Mouse (Mus musculus): ENCODE results near the gene Prim1. TPM values are rescaled to one million over a fixed set of nuclear protein-coding genes. Genes with fewer than 3 reads are reported as not detected.
A peak's percentile ranks its signal among the peaks of the same experiment; 100 is the strongest.

The Prim1 gene
- total RNA-seq (2022) = 1 to 10 TPM; 6.0 to 9.1 (median 8.0) TPM

DNA sequence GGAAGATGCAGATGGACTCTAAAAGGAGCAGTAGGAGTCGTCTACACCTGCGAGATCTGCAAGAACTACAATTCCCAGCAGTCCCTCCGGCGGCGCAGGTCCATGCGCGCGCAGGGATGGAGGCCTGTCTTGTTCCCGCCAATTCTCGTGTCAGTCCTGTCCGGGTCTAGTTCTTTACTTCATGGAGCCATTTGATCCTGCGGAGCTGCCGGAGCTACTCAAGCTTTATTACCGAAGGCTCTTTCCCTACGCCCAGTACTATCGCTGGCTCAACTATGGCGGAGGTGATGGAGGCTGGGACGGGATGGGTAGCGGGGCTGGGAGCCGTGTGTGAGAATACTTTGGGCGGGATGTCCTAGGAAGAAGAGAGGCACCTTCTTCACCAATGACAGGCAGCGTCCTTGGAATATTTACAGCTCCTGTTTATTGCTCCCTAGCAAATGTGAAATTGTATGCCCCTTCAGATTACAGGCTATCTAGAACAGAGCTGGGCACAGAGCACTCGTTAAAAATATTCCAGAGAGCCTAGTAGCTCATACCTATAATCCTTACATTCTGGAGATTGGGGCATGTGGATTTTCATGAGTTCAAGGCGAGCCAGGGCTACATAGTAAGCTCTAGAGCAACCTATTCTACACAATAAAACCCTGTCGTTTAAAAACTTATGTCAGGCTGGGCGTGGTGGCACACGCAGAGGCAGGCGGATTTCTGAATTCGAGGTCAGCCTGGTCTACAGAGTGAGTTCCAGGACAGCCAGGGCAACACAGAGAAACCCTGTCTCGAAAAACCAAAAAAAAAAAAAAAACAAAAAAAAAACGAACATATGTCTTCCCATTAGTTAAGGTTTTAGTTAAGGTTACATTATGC, at the start of gene Prim1:
Gene Prim1, plus strand, starts transcription at position 101 of the 867 bp plus-strand sequence.
- peak; percentile 66 to 70 for DNase-seq (ENCODE audit: low spot score in 2 of 2)

DNA sequence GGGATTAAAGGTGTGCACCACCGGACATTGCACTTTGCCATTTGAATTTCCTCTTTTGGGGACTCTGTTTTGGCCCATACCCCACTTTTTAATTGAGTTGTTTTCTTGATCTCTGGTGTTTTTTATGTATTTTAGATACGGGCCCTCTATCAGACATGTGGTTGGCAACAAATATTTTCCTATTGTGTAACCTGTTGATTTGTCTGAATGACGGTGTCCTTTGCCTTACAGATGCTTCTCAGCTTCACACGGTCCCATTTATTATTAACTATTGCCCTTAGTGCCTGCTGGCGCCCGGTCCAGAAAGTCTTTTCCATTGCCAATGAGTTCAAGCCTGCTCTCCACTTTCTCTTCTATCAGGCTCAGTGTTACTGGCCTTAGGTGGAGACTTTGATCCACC, 48.5 kb upstream of the Prim1 start:
- no peak for DNase-seq (ENCODE audit: low spot score in 2 of 2)

DNA sequence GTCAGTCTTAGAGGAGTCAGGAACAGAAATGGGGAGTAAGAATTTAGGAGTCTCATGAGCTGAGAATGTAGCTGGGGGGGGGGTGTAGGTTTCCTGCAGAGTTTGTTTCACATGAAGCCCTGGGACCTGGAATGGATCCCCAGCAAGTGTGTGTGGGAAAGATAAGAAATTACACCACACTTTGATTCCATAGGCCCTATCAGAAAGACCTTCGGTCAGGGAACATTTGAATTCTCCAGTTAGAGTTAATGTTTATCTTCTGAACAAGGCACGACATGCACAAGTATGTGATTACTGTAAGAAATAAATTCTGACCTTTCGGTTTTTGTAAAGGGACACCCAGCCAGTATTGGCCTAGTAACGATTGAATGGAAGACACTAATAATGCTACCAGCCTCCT, 45.1 kb upstream of the Prim1 start:
- no peak for DNase-seq (ENCODE audit: low spot score in 2 of 2)

DNA sequence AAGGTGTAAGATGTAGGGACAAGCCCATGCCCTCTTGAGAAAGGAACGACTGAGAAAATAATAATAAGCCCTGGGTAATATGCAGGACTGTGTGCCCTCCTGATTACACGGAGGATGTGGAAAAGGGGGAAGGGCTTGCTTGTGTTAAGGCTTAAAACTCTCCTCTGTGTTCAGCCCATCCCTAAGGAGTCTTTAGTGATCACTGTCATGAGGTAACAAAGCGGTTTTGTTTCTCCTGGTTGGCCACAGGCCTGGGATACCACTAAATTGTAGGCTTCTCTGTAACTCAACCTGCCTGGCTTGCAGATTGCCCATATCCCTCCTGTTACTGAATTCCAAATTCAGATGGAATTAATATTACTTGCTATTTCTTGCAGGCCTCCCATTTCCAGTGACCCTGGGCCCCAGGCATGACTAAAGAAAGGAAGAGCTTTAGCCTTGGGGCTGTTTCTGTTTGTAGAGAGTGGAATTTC, 44.6 kb upstream of the Prim1 start:
- no peak for DNase-seq (ENCODE audit: low spot score in 2 of 2)

DNA sequence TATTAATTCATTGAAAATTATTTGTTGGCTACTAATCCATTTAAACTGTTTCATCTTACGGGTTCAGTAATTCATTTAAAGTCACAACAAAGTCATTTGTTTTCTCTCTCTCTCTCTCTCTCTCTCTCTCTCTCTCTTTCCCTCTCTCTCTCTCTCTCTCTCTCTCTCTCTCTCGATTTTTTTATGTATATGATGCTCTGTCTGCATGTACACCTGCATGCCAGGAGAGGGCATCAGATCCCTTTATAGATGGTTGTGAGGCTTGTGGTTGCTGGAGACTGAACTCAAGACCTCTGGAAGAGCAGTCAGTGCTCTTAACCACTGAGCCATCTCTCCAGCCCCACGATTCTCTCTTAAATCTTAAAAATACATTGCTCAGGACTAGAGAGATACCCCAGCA, 43.8 kb upstream of the Prim1 start:
- DNase-seq (ENCODE audit: low spot score in 2 of 2) = no peak

DNA sequence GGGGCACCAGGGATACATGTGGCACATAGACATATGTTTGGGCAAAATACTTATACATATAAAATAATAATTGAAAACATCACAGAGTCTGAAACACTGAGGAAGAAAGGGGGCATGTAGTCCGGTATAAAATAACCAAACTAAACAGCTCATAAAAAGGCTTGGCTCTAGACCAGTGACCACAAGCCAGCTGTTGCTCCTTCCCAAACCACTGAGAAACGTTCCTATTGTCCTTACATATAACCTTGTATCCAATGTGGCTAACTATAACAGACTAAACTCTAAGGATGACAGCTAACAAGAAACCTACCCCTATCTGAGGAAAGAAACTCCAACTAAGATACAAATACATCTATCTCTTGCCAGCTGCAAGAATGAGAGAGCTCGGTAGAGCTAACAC, 40.9 kb upstream of the Prim1 start:
- DNase-seq (ENCODE audit: low spot score in 2 of 2) = no peak

DNA sequence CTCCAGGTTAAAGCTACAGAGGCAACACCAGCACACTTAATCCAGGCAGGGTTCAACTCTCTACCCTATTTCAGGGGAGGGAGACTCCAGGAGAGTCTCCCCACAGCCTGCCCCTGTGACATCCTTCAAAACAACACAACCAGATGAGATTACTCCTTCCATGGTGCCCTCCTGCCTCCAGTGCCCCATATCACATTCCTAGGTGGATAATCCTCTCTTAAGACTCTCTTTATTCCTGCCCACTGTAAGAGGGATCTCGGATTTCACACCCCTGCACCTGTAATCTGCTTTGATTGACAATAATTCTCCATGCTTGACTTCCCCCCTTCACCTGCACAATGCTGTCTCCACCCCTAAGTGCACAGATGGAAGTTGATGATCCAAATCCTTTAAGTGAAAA, 39.5 kb upstream of the Prim1 start:
- no peak for DNase-seq (ENCODE audit: low spot score in 2 of 2)

DNA sequence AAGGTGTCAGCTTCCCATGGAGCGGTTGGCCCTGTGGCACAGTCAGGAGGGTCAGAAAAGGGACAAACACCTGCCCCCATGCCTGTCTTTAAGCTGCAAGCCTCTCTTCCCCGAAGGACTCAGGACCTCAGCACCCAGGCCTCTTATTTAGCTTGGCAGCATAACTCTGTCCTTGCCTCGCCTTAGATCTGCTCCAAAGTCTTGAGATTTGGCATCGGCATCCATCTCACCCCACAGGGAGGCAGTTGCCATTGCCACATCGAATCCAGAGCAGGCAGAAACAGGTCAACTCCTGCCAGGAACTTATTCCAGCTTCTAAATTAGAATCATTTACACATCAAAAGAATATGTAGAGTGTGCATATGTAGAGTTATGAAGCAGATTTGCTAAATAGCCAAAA, 30.3 kb upstream of the Prim1 start:
- DNase-seq (ENCODE audit: low spot score in 2 of 2) = peak in 1 of 2 experiments; percentile 18

DNA sequence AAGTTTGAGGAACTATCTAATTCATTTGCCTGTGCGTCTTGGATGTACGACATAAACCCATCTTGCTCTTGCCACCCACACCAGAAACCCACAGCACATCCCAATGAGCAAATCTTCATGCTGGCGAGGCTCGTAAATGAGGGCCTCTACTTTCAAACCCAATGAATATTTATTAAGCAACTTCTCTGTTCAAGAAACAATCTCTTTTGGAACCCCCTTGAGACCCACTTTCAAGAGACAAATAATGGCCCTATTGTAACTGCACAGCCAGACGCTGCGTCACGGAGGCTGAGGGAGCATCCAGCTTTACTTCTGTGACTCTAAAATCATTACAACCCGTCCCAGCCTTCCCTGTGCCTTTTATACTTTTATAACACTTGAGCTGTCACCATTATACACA, 29.4 kb upstream of the Prim1 start:
- peak in 1 of 2 experiments; percentile 4 for DNase-seq (ENCODE audit: low spot score in 2 of 2)

DNA sequence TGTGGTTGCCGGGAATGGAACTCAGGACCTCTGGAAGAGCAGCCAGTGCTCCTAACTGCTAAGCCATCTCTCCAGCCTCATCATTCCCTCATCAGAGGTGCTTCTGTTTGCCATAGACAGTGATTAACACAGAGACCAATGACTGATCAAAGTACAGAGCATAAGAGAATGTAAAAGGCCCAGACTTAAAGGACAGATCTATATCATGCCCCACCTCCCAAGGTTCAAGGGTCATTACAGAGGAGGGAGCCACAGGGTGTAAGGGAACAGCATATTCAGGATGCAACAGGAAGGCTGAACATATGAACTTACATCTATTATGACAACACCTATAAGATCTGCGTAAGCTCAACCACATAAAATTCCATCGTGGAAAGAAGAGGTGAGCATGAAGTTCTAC, 18.3 kb upstream of the Prim1 start:
- no peak for DNase-seq (ENCODE audit: low spot score in 2 of 2)

DNA sequence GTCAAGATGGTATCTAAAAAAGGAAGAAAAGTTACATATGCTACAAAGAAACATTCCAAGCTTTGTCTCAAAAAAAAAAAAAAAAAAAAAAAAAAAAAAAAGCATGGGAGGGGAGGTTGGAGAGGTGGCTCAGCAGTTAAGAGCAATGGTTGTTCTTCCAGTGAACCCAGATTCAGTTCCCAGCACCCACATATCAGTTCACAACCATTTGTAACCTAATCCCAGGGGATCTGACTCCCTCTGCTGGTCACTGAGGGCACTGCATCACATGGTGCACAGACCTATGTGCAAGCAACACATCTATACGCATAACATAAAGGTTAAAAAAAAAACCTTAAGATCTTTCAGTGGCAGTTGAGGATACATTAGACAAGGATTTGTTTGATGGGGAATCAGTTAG, 16.7 kb upstream of the Prim1 start:
- DNase-seq (ENCODE audit: low spot score in 2 of 2) = no peak

DNA sequence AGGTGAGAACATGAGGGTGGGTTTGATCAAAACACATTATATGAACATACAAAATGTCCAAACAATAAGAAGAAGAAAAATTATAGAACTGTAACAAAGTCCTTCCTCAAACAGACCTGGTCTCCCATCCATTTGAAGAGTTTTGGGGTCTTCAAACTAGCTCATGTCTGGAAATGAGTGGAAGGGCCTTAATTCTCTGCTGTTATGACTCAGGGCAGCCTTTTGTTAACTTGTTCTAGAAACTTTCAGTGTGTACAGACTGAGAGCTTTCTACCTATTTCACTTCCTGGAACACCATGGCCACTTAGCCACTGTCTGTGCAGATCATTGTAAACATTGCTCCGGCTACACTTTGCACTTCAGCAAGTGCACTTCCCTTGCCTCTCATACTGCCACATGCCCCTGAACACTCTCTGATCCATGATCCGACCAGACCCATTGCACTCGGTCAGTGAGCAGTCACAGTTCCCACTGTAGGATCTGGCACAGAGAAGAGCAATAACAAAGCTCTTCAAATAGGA, 11.6 kb upstream of the Prim1 start:
- DNase-seq (ENCODE audit: low spot score in 2 of 2) = no peak

DNA sequence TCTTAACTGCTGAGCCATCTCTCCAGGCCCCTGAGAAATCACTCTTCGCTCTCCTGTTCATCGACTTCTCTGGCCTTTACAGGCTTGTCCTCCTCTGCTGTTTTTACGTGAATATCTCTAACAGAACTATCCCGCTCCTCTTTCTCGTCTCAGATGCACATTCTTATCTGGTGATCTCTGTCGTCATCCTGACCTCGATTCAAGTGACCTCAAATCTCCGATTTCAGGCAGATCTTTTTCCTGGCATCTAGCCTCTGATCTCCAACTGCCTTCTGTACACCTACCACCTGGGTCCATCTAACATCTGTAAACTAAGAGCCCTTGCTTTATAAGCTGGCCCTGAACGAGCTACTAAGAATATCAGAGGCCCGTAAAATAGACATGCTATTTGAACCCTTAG, 10.1 kb upstream of the Prim1 start:
- no peak for DNase-seq (ENCODE audit: low spot score in 2 of 2)

DNA sequence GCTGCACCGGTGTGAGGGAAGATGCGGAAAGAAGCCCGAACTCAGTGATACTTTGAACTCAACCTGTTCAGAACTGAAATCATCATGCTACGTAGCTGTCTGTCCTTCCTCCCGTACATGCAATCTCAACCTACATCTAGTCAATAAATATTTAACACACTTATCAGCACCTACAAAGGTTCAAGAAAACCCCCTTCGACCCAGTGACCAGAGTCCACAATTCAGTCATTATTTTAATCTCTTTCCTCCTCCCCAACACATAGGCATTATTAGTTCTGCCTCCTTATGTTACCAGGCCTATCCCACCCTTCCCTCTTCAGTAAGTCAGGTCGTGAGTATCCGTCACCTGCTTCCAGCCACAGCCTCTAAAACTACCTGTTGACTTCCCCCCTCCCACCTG, 9.5 kb upstream of the Prim1 start:
- DNase-seq (ENCODE audit: low spot score in 2 of 2) = no peak

DNA sequence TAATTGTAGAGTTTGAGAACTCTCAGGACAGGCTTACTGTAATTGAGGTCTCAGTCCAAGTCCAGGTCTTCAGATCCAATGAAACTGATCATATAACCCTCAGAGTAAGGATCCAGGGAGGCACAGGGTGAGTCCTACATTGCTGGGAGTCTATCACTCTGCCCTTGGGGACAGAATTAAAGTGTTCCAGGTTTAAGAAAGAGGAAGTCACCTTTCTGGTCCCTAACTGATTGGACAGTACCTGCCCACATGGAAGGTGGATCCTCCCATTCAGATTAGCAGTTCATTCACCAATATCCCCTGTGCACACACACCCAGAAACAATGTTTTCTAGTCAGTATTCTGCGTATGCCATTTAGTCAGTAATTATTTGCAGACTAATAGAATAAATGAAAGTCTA, 7.5 kb upstream of the Prim1 start, which contains the start of gene Hsd17b6:
Gene Hsd17b6, minus strand, starts transcription at position 166 of the 400 bp plus-strand sequence.
- no peak for DNase-seq (ENCODE audit: low spot score in 2 of 2)

DNA sequence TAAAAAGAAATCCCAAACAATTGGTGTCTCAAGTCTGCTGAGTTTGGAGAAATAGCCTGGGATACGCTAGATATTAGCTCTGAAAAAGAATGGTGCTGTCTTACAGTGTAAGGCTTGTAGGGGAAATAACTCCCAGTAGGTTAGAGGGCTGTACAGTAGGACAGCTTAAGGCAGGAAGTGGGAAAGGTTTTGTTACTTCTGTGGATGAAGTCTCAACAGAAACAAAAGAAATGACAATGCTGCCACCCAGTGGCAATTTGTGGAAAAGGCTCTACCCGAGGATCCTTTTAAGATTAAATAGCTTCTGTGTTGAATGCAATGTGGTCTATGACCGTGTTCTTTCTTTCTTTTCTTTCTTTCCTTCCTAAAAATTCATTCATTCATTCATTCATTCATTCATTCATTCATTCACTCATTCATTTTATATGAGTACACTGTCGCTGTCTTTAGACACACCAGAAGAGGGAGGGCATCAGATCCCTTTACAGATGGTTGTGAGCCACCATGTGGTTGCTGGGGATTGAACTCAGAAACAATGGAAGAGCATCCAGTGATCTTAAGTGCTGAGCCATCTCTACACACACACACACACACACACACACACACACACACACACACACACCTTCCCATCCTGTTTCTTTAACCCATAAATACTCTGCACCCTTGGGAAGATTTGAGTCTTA, 6.6 kb upstream of the Prim1 start:
- DNase-seq (ENCODE audit: low spot score in 2 of 2) = peak; percentile 39 to 82

DNA sequence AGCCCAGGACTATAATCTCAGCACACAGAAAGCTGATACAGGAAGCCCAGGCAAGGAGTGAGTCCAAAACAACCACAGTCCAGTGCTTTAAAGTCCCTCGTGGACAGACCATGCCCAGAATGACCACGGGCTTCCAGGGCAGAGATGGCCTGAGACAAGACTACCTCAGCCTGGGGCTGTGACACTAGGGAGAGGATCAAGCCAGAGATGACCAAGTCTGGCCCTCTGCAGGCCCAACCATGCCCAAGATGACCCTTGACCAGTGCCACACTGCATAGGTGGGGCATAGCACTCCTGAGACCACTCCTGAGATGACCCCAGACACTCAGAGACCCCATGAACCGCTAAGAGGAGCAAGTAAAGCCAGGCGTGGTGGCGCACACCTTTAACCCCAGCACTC, 5.2 kb upstream of the Prim1 start:
- DNase-seq (ENCODE audit: low spot score in 2 of 2) = no peak

DNA sequence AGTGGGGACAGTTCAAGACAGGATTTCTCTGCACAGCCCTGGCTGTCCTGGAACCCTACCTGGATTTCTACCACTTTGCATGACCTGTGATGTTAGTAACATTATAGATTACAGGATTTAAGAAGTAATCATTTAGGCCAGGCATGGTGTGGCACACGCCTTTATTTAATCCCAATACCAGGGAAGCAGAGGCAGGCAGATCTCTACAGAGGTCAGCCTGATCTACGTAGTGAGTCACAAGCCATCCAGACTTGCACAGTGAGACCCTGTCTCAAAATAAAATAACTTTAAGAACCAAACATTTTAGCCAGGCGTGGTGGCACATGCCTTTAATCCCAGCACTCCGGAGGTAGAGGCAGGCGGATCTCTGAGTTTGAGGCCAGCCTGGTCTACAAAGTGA, 7.2 kb downstream of the Prim1 start:
- no peak for DNase-seq (ENCODE audit: low spot score in 2 of 2)

DNA sequence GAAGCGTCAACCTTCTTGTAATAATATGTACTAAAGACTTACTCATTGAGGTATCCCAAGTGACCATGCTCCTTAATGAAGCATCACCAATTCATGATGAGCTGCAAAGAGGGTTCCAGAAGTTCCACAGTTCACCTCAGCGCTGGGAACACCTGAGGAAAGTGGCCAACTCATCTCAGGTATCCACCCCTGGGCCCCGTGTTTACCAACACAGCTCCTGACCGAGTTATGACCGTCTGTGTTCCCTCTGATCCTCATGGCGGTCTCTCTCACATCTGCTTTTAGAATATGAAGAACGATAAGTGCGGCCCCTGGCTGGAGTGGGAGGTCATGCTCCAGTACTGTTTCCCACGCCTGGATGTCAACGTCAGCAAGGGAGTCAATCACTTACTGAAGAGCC, 8.5 kb downstream of the Prim1 start:
- DNase-seq (ENCODE audit: low spot score in 2 of 2) = no peak

DNA sequence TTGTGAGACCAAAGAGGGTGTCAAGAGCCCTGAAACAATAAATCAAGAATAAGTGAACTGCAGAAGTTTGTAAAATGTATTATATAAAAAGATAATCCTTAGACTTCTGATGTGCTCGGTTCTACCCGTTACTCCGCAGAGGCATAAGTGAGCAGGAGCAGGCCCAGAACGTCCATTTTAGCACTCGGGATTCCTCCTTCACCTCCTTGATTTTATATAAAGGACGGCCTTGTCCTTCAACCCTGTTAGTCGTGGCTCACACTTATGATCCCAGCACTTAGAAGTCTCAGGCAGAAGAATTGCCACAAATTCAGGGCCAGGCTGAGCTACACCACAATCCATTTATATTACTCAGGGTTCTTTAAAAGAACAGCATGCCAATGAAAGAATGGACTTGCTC, 15.0 kb downstream of the Prim1 start:
- DNase-seq (ENCODE audit: low spot score in 2 of 2) = no peak

DNA sequence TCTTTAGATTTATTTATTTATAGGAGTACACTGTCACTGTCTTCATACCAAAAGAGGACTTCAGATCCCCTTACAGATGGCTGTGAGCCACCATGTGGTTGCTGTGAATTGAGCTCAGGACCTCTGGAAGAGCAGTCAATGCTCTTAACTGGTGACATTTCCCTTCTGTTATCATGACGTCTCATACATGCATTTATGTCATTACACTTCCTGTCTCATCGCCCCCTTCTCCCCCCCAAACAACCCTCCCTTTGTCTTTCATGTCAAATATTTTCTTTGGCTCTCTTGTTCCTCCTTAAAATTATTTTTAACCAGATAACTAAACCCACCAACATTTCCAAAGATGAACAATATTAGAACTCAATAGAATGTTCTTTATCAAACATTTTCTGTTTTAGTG, 15.9 kb downstream of the Prim1 start:
- no peak for DNase-seq (ENCODE audit: low spot score in 2 of 2)

DNA sequence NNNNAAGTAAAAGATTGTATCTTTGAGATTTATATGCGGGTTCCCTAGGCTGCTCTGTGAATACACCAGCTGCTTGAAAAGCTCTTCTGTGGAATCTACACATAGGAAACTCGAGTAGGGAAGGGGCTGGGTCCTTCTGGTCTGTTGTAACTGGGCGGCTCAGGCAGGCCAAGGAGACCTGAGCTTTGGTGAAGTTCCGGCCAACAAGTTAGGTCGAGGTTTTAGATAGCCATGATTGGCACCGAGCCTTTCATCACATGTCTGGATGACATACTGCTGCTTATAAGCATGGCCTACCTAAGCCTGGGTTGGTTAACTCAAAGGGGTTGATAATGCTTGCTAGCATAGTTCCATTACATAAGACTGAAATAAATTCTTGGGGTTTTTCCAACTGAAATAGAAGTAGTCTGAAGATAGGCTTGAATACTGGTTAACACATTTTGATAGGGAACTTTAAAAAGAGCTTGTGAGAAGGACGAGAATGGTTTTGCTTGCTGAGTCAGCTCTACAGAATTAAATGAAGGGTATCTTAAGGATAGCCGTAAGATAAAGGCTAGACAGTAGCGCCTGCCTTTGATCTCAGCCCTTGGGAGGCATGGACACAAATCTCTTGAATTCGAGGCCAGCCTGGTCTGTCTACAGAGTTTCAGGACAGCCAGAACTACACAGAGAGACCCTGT, 21.9 kb downstream of the Prim1 start:
- DNase-seq (ENCODE audit: low spot score in 2 of 2) = no peak

Data from layer of hippocampus, adult 8-10 months (tissue).